Mouse (Mus musculus) c-Kit-positive CD71-negative TER-119-negative erythroid progenitor cells, embryonic 14.5 days (primary cell): ENCODE data around the gene Lmntd1.

Experiments used
- DNase-seq: peaks from one replicate; pipeline ENCODE4 v3.0.0-alpha.2; 2013; ENCODE audit warnings: low read depth

The Lmntd1 gene

GRCm38 (mm10) chr6:145604648-145605047 lies 9.5 kb downstream of the Lmntd1 start:
- no peak for DNase-seq

GRCm38 (mm10) chr6:145604126-145604525 lies 10.0 kb downstream of the Lmntd1 start:
- DNase-seq, result no peak

GRCm38 (mm10) chr6:145598794-145599555 lies 15.1 kb downstream of the Lmntd1 start:
- no peak for DNase-seq

GRCm38 (mm10) chr6:145595905-145596304 lies 18.2 kb downstream of the Lmntd1 start:
- no peak for DNase-seq

GRCm38 (mm10) chr6:145593991-145594390 lies 20.1 kb downstream of the Lmntd1 start:
- DNase-seq, result no peak

GRCm38 (mm10) chr6:145592531-145592998 lies 21.6 kb downstream of the Lmntd1 start:
- DNase-seq, result no peak

GRCm38 (mm10) chr6:145592036-145592435 lies 22.1 kb downstream of the Lmntd1 start:
- DNase-seq, result no peak

GRCm38 (mm10) chr6:145591578-145591977 lies 22.5 kb downstream of the Lmntd1 start:
- no peak for DNase-seq

GRCm38 (mm10) chr6:145590501-145591293 lies 23.4 kb downstream of the Lmntd1 start:
- no peak for DNase-seq

- DNase-seq, result no peak
Observed at GRCm38 (mm10) chr6:145585052-145585973, 28.8 kb downstream of the Lmntd1 start.

- no peak for DNase-seq
Observed at GRCm38 (mm10) chr6:145581366-145582170, 32.6 kb downstream of the Lmntd1 start.

- DNase-seq, result no peak
Observed at GRCm38 (mm10) chr6:145579761-145580160, 34.4 kb downstream of the Lmntd1 start.

GRCm38 (mm10) chr6:145578457-145579185 lies 35.5 kb downstream of the Lmntd1 start:
- no peak for DNase-seq

- no peak for DNase-seq
Observed at GRCm38 (mm10) chr6:145576762-145577161, 37.4 kb downstream of the Lmntd1 start.

GRCm38 (mm10) chr6:145573250-145574013 lies 40.7 kb downstream of the Lmntd1 start:
- no peak for DNase-seq

GRCm38 (mm10) chr6:145568701-145569100 lies 45.4 kb downstream of the Lmntd1 start:
- DNase-seq, result no peak

- no peak for DNase-seq
Observed at GRCm38 (mm10) chr6:145567832-145568231, 46.3 kb downstream of the Lmntd1 start.

GRCm38 (mm10) chr6:145567296-145567695 lies 46.8 kb downstream of the Lmntd1 start:
- DNase-seq, result no peak

GRCm38 (mm10) chr6:145565663-145566062 lies 48.5 kb downstream of the Lmntd1 start:
- DNase-seq, result no peak

- DNase-seq, result no peak
Observed at GRCm38 (mm10) chr6:145564671-145565070, 49.4 kb downstream of the Lmntd1 start.
